ENCODE assay signal across 9 mouse cellular contexts in the genomic region with DNA sequence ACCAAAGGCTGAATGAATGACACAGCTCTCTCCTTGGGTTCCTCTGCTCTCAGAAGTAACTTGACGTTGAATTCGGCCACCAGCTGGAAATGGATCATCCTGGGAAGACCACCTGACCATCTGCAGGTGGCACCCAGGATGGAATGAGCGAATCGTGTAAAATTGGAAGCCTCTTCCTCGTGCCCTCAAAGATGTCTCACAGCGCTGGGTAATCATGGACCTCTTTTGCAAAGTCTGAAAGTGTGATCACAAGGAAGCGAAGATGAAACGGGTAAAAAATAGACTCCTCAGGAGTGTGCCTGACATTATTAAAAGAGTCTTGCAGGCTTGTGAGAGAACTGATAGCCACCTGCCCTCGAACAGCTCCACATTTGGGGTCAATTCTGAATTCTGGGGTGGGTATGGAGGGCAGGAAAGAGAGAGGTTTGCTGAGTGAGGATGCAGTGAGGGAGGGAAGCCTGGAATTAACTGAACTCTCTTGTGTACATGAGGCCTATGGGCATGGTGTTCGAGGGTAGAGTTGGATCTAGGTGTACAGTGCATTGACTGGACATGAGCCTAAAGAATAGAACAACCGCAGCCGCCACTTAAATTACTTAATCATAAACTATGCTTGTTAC.
DNase-seq lines count a peak whose midpoint lies in the region; ATAC-seq and TF ChIP-seq lines count a peak whose summit lies in the region.
"Had no signal": no experiment of that assay in that cellular context is flagged by ENCODE, and none has a peak within 500 bp of the region (broad histone marks: within the 10 kb centered on the region; RNA-seq: fewer than 3 reads in every experiment).

No protein-coding gene starts in this region.

- peak overlapping the region in 1 of 2 experiments; percentile 77; a peak in 1 of 4 replicates for H3K4me3 ChIP-seq in heart, embryonic 14.5 days (ENCODE audit: control insufficient read depth in 1 of 2, insufficient read depth in 1 of 2, low read depth in 1 of 2, low read length in 2 of 2)
- no peak overlapping the region for H3K4me3 ChIP-seq in heart, adult 2 months
- peak overlapping the region; percentile 86 for H3K4me3 ChIP-seq in embryonic facial prominence, embryonic 13.5 days
- H3K4me3 ChIP-seq in hindbrain, embryonic 15.5 days = peak overlapping the region; percentile 59
- H3K4me3 ChIP-seq in midbrain, embryonic 15.5 days = peak overlapping the region; percentile 79

- H3K27ac ChIP-seq in heart, embryonic 14.5 days (replicated peaks in 1 of 2; ENCODE audit: control insufficient read depth in 1 of 2, insufficient read depth in 1 of 2, low read depth in 2 of 2, low read length in 2 of 2) = no peak overlapping the region
- H3K27ac ChIP-seq in heart, adult 2 months = no peak overlapping the region
- no peak overlapping the region for H3K27ac ChIP-seq in embryonic facial prominence, embryonic 13.5 days
- H3K27ac ChIP-seq in hindbrain, embryonic 15.5 days (replicated peaks) = peak overlapping the region; percentile 99
- H3K27ac ChIP-seq in midbrain, embryonic 15.5 days = peak overlapping the region; percentile 99

- 76% methylated on average over 12 of the region's 12 CpGs for WGBS in heart, embryonic 14.5 days
- 90% methylated on average over 12 of the region's 12 CpGs for WGBS in heart, adult 2 months
- WGBS in embryonic facial prominence, embryonic 13.5 days = 72% methylated on average over 12 of the region's 12 CpGs
- WGBS in hindbrain, embryonic 15.5 days = 28% methylated on average over 12 of the region's 12 CpGs
- WGBS in midbrain, embryonic 15.5 days = 33% methylated on average over 12 of the region's 12 CpGs

- no peak for TF ChIP-seq POLR2A in heart, adult 2 months (IDR thresholded peaks at IDR 0.05; ENCODE audit: insufficient read depth, low read depth, low read length)

- H3K4me1 ChIP-seq in heart, embryonic 14.5 days (ENCODE audit: control insufficient read depth in 2 of 2, insufficient read depth in 2 of 2, low read length in 2 of 2) = peaks cover 7 to 17% of the 10 kb centered on the region in 2 experiments
- peaks cover 6% of the 10 kb centered on the region for H3K4me1 ChIP-seq in heart, adult 2 months (ENCODE audit: control insufficient read depth, insufficient read depth, low read length)
- peaks cover 51% of the 10 kb centered on the region for H3K4me1 ChIP-seq in embryonic facial prominence, embryonic 13.5 days
- peaks cover 68% of the 10 kb centered on the region for H3K4me1 ChIP-seq in hindbrain, embryonic 15.5 days (replicated peaks)
- H3K4me1 ChIP-seq in midbrain, embryonic 15.5 days = peaks cover 64% of the 10 kb centered on the region

- H3K27me3 ChIP-seq in heart, embryonic 14.5 days (ENCODE audit: control insufficient read depth, insufficient read depth, low read length) = no peaks in the 10 kb centered on the region
- H3K27me3 ChIP-seq in heart, adult 2 months (ENCODE audit: control insufficient read depth, insufficient read depth, low read length) = no peaks in the 10 kb centered on the region
- no peaks in the 10 kb centered on the region for H3K27me3 ChIP-seq in embryonic facial prominence, embryonic 13.5 days
- no peaks in the 10 kb centered on the region for H3K27me3 ChIP-seq in hindbrain, embryonic 15.5 days
- no peaks in the 10 kb centered on the region for H3K27me3 ChIP-seq in midbrain, embryonic 15.5 days (replicated peaks)

- peaks cover 13% of the 10 kb centered on the region for H3K79me2 ChIP-seq in heart, adult 2 months (replicated peaks; ENCODE audit: control insufficient read depth, insufficient read depth, low read length)

- peak overlapping the region; percentile 94 for H3K4me2 ChIP-seq in heart, embryonic 14.5 days (ENCODE audit: low read length)
- peak overlapping the region; percentile 81 for H3K4me2 ChIP-seq in embryonic facial prominence, embryonic 13.5 days
- H3K4me2 ChIP-seq in hindbrain, embryonic 15.5 days = peak overlapping the region; percentile 81
- H3K4me2 ChIP-seq in midbrain, embryonic 15.5 days = peak overlapping the region; percentile 72

- intact Hi-C loops in heart, adult 2 months (cut with DNase I) = loop anchor here (5.0 kb wide), 2 partner anchors 61 to 81 kb away; no protein-coding TSS in a partner anchor

- ATAC-seq in heart, embryonic 14.5 days (ENCODE audit: insufficient number of reproducible peaks, insufficient read depth, low FRiP score, low read depth) = no peak
- ATAC-seq in embryonic facial prominence, embryonic 13.5 days (ENCODE audit: insufficient number of reproducible peaks, insufficient read depth, low FRiP score, low TSS enrichment, low read depth) = no peak
- ATAC-seq in hindbrain, embryonic 15.5 days (ENCODE audit: low FRiP score, low read depth) = no peak
- no peak for ATAC-seq in midbrain, embryonic 15.5 days (replicated peaks)

- TF ChIP-seq EP300 in heart, adult 2 months (IDR thresholded peaks at IDR 0.05; ENCODE audit: insufficient read depth, low read depth, low read length) = no peak

- H3K9ac ChIP-seq in heart, embryonic 14.5 days (ENCODE audit: low read length) = peak overlapping the region; percentile 90; the same call in 1 of the 2 replicates
- no peak overlapping the region for H3K9ac ChIP-seq in heart, adult 2 months (ENCODE audit: low read depth, low read length)
- peak overlapping the region; percentile 51; the same call in 1 of the 2 replicates for H3K9ac ChIP-seq in embryonic facial prominence, embryonic 13.5 days
- peak overlapping the region; percentile 78 for H3K9ac ChIP-seq in hindbrain, embryonic 15.5 days
- peak overlapping the region; percentile 88 for H3K9ac ChIP-seq in midbrain, embryonic 15.5 days

- H3K9me3 ChIP-seq in heart, embryonic 14.5 days (ENCODE audit: control insufficient read depth, low read length) = no peaks in the 10 kb centered on the region
- H3K9me3 ChIP-seq in embryonic facial prominence, embryonic 13.5 days = no peaks in the 10 kb centered on the region
- no peaks in the 10 kb centered on the region for H3K9me3 ChIP-seq in hindbrain, embryonic 15.5 days
- H3K9me3 ChIP-seq in midbrain, embryonic 15.5 days = no peaks in the 10 kb centered on the region

- 0 out of 2 replicates have a peak, but pooled peaks cover 3% of the 10 kb centered on the region for H3K36me3 ChIP-seq in heart, embryonic 14.5 days (ENCODE audit: control insufficient read depth, insufficient read depth, low read length)
- H3K36me3 ChIP-seq in heart, adult 2 months (ENCODE audit: control insufficient read depth, insufficient read depth, low read length) = no peaks in the 10 kb centered on the region
- no peaks in the 10 kb centered on the region for H3K36me3 ChIP-seq in embryonic facial prominence, embryonic 13.5 days
- no peaks in the 10 kb centered on the region for H3K36me3 ChIP-seq in hindbrain, embryonic 15.5 days
- no peaks in the 10 kb centered on the region for H3K36me3 ChIP-seq in midbrain, embryonic 15.5 days (replicated peaks)

- no peak for DNase-seq in heart, adult 2 months
- DNase-seq in layer of hippocampus, postnatal 36 days = no peak
- DNase-seq in gastrocnemius, postnatal 4 days (ENCODE audit: low spot score in 2 of 2) = no peak
- no peak for DNase-seq in ovary, postnatal 36 days (ENCODE audit: low spot score)
- DNase-seq: lung, postnatal 10 days had no signal

- no peak for TF ChIP-seq CTCF in heart, adult 2 months (IDR thresholded peaks at IDR 0.05)

Comparison
In these comparisons a context has a peak if more than half of its experiments do, and no peak if none do; other contexts are left out.
1. H3K27ac ChIP-seq: peak in hindbrain, embryonic 15.5 days (single experiment) and midbrain, embryonic 15.5 days (single experiment); none in heart, embryonic 14.5 days (0 of 2), heart, adult 2 months (single experiment) and embryonic facial prominence, embryonic 13.5 days (single experiment).
2. Peak in every context shown above with its lines, with median percentiles within 50 percentile points of each other: H3K4me2 ChIP-seq.